Mouse (Mus musculus) liver, adult 2 months (tissue): ENCODE data around the gene Gpr82.
A peak's percentile ranks its signal among the peaks of the same experiment; 100 is the strongest.

Source experiments
- CTCF ChIP-seq: fragments of 200-500 bp; IDR thresholded peaks from 2 replicates; pipeline ENCODE4 v1.5.1; 2011; ENCODE audit warnings: low read depth, low read length, control low read depth
- POLR2A ChIP-seq: fragments of 200-500 bp; IDR thresholded peaks from 2 replicates; pipeline ENCODE4 v1.6.1; 2011; ENCODE audit warnings: low read length, control low read depth; ENCODE audit not compliant: insufficient read depth; ENCODE audit errors: extremely low read depth

- TF ChIP-seq CTCF (peak; percentile 25; the same call in 1 of the 2 replicates), POLR2A (no peak)
Observed at GRCm38 (mm10) chrX:13710174-13710573, 49.0 kb downstream of the Gpr82 start.
